Mouse (Mus musculus): ENCODE data around the gene Gdi2.
"Not testable (repeated sequence)": the region's sequence is repeated elsewhere in the genome, so short reads cannot be mapped to it uniquely, and the experiment has no call there.

Gene Gdi2

DNA sequence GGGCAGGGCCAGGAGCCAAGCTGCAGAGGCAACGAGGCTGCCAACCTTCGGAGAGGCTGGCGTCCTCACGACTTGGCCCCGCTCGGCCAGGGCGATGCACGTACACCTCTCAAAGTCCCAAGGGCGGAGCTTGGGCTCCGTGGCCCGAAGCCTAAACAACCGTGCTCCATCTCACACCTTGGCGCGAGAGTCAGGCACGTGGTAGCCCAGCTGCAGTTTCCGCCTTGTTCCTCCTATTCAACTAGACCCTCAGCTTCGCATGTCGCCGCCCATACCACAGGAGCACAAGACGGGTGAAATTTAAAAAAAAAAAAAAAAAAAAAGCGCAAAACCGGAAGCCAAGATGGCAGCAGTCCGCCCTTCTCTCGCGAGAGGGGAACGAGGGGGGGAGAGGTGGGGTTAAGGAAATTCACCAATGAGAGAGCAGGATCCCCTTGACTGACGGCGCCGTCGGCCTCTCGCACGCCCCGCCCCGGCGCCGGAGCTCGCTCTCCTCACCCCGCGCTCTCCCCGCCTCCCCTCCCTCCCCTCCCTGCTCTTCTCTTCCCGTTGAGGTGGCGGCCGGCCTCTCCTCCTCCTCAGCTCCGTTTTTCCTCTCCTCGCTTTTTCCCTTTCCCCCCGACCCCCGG lies at the start of gene Gdi2:
Gene Gdi2, plus strand, starts transcription at position 470 of the 629 bp plus-strand sequence.
- DNase-seq (ENCODE audit: extremely low read depth, low read depth) = peak; percentile 95

DNA sequence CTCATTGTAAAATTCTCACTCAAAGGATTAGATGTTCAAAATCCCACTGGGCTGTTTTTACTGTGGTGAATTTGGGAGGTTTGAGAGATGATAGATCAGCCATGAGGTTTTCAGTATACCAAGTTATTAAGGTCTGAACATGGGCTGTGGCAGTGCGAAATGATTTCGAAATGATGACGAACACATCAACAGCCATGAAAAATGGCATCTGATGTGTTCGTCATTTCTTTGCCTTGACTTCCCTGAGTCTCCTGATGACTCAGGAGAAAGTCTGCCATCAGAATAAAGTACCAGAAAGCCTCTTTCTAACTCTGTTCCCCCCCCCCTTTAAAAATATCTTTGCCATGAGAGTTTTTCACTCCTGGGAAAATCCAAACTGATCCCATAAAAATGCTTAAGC lies 42.3 kb upstream of the Gdi2 start:
- no peak for DNase-seq (ENCODE audit: extremely low read depth, low read depth)

DNA sequence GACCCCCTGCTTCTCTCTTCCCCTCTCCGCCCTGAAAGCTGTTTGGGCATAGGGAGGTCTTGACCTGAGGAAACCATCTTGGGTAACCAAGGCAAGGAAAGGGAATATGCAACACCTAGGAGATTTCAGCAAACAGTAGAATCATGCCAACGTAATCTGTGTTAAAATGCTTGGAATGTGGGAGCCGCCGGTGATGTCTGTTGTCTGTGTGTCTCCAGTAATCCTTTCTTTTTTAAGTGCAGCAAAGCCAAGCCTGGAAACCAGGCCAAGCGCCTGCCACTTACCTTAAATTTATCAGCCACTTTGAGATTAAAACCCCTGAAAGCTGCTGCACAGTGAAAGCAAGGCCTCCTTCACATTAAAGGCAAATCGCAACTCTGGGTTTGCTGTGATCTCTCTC lies 36.8 kb upstream of the Gdi2 start:
- DNase-seq (ENCODE audit: extremely low read depth, low read depth) = not testable (repeated sequence)

- DNase-seq (ENCODE audit: extremely low read depth, low read depth) = not testable (repeated sequence)
Measured at GRCm38 (mm10) chr13:3515351-3515750, 22.5 kb upstream of the Gdi2 start.

DNA sequence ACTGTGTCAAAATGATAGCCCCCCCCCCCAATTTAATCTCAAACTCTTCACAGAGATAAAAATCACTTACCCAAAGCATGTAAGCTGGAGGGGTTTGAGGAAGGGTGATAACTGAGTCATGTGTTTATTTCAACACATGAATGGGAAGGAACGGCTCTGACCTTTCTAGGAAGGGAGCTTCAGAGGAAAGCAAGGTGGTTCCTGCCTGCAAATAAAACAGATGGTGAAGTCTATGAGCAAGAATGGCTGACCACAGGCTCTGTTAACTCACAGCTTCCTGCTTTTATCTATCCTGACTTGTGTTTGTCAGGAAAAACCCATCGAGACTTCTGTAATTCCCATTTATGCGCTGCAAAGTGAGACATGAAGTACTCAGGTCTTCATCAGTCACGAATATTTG lies 18.5 kb upstream of the Gdi2 start:
- DNase-seq (ENCODE audit: extremely low read depth, low read depth) = not testable (repeated sequence)

GRCm38 (mm10) chr13:3519994-3520393 lies 17.9 kb upstream of the Gdi2 start:
- DNase-seq (ENCODE audit: extremely low read depth, low read depth) = not testable (repeated sequence)

DNA sequence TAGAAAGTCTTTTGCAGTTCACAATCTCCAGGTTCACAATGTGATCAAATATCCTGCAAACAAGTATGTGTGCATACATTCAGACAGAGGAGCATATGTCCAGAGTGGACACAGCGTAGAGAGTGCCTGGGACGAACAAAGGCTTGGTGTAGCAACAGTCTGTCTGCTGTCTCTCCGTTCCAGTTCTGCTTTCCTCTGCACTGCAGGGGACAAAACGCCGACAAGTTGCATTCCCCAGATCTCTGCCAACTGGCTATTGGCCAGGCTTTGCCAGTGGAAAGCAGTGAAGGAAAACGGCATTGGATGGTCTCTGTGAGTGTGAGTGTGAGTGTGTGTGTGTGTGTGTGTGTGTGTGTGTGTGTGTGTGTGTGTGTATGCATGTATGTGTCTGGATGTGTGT lies 14.4 kb upstream of the Gdi2 start:
- no peak for DNase-seq (ENCODE audit: extremely low read depth, low read depth)

GRCm38 (mm10) chr13:3523946-3524345 lies 13.9 kb upstream of the Gdi2 start:
- DNase-seq (ENCODE audit: extremely low read depth, low read depth) = no peak

DNA sequence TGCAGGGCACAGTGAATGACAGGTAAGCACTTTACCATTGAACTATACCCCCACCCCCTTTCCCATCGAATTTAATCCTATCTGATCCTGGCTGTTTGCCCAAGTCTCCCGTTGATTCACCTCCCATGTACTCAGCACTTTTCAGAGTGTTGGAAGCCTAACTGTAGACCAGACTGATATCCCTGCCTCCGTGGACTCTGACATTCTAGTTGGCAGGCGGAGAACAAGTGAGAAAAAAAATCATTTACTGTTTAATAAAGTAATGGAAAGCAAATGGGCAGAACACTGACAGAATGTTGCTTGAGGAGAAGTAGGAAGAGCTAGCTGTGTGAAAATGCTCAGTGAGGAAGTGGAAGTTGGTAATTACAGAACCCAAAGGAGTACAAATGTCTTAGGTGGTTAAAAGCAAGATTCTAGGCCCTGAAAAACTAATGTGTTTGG lies 12.2 kb upstream of the Gdi2 start:
- no peak for DNase-seq (ENCODE audit: extremely low read depth, low read depth)

- peak; percentile 74 for DNase-seq (ENCODE audit: extremely low read depth, low read depth)
Measured at GRCm38 (mm10) chr13:3526328-3526727, 11.5 kb upstream of the Gdi2 start.

DNA sequence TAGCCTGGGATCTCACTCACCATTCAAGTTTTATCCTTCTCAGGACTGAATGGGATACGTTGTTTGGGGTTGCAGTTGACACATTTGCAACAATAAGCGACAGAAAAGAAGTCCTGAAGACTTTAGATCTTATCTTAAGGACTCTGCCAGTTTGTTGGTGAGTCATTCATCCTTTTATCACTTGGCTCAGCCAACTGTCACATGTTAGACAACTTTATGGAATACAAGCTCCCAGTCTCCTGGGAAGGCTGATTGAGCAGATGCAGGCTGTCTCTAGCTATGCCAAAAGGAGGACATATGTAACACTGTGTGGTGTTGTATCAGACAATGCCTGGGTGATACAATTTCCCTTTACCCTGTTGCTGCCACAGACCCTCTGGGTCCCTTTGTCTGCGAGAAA lies 7.4 kb upstream of the Gdi2 start:
- DNase-seq (ENCODE audit: extremely low read depth, low read depth) = no peak

DNA sequence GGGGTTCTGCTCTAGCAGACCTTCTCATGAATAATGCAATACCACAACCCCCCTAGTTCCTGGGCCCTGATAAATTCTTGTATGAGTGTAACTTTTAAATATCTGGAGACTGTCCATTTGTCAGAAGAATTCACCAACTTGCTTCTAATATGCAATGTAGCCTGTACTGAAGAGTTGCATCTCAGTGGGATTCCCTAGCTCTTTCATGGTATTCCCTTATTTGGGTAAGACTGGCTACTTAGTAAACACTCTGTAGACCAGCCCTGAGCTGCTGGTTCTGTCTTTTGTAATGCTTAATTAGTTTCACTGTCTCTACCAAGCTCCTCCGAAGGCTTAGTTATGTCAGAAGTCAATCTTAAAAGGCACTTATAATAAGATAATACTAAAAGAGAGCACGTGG lies 6.7 kb upstream of the Gdi2 start:
- not testable (repeated sequence) for DNase-seq (ENCODE audit: extremely low read depth, low read depth)

DNA sequence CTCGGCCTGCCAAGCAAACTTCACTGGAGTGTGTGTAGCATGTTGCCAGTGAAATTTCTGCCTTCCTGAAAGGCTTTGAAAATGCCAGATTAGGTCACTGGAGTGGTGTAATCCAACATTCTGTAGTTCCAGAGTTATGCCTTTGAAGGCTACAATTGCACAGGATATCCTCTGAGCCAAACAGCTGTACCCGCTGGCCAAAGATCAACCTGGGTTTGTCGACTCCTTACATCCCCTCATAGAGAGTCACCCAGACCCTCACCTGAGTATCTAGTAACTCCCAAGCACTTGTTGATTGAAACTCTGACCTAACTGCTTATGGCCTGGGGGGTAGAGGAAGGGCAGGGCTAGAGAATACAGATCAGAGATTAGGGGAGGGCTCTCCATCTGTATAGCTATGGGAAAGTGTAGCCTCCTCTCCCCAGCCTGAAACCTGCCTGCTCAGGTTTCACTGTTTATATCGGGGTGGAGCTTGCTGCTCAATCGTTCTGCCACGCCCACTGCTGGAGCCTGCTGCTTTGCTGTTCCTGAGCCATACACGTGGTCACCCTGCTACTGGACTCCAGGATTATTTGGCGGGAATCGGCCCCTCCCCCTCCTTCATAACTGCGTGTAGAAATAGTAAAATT lies 6.1 kb upstream of the Gdi2 start:
- DNase-seq (ENCODE audit: extremely low read depth, low read depth) = no peak

- DNase-seq (ENCODE audit: extremely low read depth, low read depth) = no peak
Measured at GRCm38 (mm10) chr13:3532451-3532850, 5.4 kb upstream of the Gdi2 start.

DNA sequence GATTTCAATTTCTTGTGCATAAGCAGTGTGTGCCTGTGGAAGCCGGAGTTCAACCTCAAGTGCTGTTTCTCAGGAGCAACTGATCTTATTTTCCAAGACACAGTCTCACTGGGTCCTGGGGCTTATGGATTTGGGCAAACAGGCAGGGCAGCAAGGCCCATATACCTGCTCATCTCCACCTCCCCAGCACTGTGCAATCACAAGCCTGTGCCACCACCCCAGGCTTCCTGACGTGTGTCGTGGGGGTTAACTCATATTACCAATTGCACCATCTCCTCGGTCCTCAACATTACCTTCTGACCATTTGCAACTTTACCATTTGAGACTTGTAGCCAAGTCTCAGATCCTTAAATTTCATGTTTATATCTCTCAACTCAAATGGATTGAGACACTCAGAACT lies 3.7 kb upstream of the Gdi2 start:
- DNase-seq (ENCODE audit: extremely low read depth, low read depth) = no peak

DNA sequence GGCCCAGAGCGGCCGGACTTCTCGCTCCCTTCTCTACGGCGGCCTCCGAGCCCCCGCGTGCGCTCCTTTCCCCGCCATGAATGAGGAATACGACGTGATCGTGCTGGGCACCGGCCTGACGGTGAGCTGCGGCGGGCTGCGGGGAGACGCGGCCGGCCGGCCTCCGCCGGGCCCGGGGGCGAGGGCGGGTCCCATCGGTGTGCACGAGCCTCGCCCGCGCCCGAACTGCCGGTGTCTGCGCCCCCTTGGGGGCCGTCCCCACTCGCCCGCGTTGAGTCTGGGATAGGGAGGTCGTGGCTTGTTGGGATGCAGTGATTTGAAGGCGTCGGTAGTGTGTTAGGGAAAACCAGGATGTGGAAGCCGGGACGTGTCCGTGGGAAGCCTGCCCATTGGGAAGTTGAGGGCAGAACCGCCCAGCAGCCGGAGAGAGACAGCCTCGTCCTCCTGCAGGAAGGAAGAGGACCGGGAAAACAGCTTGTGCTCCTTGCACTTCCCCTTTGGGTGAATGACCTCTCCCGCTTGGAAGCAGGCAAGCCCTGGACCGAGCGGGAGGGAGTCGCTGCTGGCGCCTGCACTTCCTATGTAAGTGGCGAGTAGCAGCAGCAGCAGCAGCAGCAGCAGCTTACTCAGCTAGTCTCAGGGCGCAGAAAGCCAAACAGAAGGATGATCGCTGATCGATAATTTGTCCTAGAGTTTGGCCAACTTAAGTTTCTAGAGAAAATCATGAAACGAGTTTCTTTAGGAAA lies 533 bp downstream of the Gdi2 start:
- DNase-seq (ENCODE audit: extremely low read depth, low read depth) = peak; percentile 32

GRCm38 (mm10) chr13:3538969-3539562 lies 1.2 kb downstream of the Gdi2 start:
- DNase-seq (ENCODE audit: extremely low read depth, low read depth) = peak; percentile 41

GRCm38 (mm10) chr13:3540166-3540565 lies 2.3 kb downstream of the Gdi2 start:
- DNase-seq (ENCODE audit: extremely low read depth, low read depth) = no peak

DNA sequence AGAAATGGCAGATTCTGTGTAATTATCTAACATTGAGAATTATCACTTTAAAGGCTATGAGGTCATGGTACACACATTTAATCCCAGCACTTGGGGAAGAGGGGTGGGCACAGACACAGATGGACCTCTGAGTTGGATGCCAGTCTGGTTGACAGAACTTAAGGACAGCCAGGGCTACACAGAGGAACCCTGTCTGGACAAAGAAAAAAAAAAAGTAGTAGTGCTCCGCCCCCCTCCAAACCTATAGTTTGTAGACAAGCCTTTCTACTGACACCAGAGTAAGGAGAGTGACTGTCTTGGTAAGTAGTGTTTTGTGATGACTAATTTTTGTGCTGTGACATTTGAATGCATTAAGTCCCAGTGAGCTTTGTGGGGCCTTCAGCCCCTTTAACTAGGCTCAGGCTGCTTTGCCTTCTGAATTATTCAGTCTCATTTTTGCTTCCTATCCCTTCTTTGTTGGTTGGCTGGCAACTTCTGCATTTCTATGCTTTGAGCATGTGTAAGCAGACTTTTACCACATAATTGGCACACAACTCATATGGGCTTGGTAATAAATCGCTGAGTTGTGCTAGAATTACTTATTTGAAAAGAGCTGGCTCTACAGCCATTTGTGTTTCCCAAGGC lies 3.4 kb downstream of the Gdi2 start:
- DNase-seq (ENCODE audit: extremely low read depth, low read depth) = peak; percentile 66

DNA sequence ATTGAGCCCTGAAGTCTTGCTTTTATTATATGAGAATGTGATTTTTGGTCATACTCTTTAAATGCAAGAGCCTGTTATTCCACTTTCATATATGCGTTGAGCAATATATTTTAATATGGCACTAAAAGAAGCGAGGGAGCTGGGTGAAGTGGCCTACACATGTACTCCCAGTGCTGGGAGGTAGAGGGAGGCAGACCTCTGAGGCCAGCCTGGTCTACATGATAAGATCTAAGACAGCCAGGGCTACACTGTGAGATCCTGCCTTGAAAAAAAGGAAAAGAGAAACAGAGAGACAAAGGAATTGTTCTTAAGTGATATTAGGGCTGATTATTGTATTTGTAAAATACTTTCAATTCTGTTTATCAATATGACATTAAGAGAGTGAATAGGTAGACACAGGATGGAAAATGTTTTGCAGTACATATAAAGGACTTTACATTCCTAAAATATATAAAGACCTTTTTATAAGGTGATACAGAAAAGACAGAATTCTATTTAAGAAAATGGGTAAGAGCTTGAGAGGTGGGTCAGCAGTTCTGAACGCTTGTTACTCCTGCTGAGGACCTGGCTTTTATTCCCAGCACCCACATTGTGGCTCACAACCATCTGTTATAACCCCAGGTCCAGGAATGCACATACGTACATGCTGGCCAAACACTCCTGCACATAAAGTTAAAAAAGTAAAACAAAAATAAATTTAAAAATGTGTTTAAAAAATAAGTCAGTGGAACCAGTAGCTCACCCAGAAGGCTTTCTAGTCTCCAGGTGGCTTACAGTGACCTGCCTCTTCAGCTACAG lies 6.4 kb downstream of the Gdi2 start:
- no peak for DNase-seq (ENCODE audit: extremely low read depth, low read depth)

GRCm38 (mm10) chr13:3544925-3545324 lies 7.1 kb downstream of the Gdi2 start:
- no peak for DNase-seq (ENCODE audit: extremely low read depth, low read depth)
